ENCODE assay signal across 27 mouse cellular contexts in the genomic region with DNA sequence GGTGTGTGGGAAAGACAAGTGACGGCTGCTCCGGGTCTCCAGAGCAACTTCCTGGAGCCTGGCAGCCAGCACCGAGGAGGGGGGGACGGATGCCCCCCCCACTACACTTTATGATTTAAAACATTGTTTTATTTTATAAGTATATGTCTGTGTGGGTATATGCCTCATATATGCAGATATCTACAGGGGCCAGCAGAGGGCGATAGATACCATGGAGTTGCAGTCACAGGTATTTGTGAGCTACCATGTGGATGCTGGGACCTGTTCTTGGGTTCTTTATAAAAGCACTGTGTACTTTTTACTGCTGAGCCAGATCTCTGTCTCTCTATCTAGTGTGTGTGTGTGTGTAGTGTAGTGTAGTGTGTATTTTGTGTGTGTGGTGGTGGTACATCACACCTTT. TPM values are rescaled to one million over a fixed set of nuclear protein-coding genes. Genes with fewer than 3 reads are reported as not detected.
A peak's percentile ranks its signal among the peaks of the same experiment; 100 is the strongest.
DNase-seq lines count a peak whose midpoint lies in the region; ATAC-seq and TF ChIP-seq lines count a peak whose summit lies in the region.
"Had no signal": no experiment of that assay in that cellular context is flagged by ENCODE, and none has a peak within 500 bp of the region (broad histone marks: within the 10 kb centered on the region; RNA-seq: fewer than 3 reads in every experiment).

No protein-coding gene starts in this region.

- H3K4me3 ChIP-seq in forebrain, embryonic 11.5 days (ENCODE audit: low read depth, low read length), result no peak overlapping the region
- no peak overlapping the region for H3K4me3 ChIP-seq in forebrain, embryonic 16.5 days (replicated peaks; ENCODE audit: low read length)
- H3K4me3 ChIP-seq in liver, embryonic 14.5 days (ENCODE audit: insufficient read depth in 1 of 2, low read depth in 2 of 2, low read length in 2 of 2), result no peak overlapping the region
- H3K4me3 ChIP-seq in liver, embryonic 11.5 days (ENCODE audit: low read depth, low read length), result no peak overlapping the region
- H3K4me3 ChIP-seq in MEL (ENCODE audit: control insufficient read depth in 1 of 2, insufficient read depth in 1 of 2, low read depth in 2 of 2, low read length in 2 of 2), result no peak overlapping the region
- H3K4me3 ChIP-seq: embryonic facial prominence, embryonic 13.5 days; forebrain, embryonic 10.5 days; heart, embryonic 12.5 days; liver, embryonic 13.5 days; midbrain, embryonic 10.5 days; neural tube, embryonic 13.5 days had no signal

- H3K4me2 ChIP-seq in forebrain, embryonic 11.5 days (ENCODE audit: low read depth, low read length, severe bottlenecking), result no peak overlapping the region
- H3K4me2 ChIP-seq in forebrain, embryonic 16.5 days (ENCODE audit: low read length), result no peak overlapping the region
- H3K4me2 ChIP-seq in liver, embryonic 14.5 days (ENCODE audit: low read depth), result no peak overlapping the region
- no peak overlapping the region for H3K4me2 ChIP-seq in liver, embryonic 11.5 days
- H3K4me2 ChIP-seq: embryonic facial prominence, embryonic 13.5 days; heart, embryonic 12.5 days; liver, embryonic 13.5 days; neural tube, embryonic 13.5 days had no signal

- peak; percentile 46 for DNase-seq in forebrain, embryonic 11.5 days (ENCODE audit: low spot score)
- no peak for DNase-seq in liver, embryonic 14.5 days (ENCODE audit: low read depth in 3 of 3, low spot score in 3 of 3)
- DNase-seq in liver, embryonic 11.5 days (ENCODE audit: low spot score), result no peak
- DNase-seq in MEL (ENCODE audit: low read depth, low spot score), result peak; percentile 16
- peak; percentile 20 for DNase-seq in splenic B cell, adult 2 months (ENCODE audit: low read depth, low spot score)
- DNase-seq in left cerebral cortex, adult 11 months (ENCODE audit: low spot score), result no peak
- DNase-seq in retina, embryonic 14.5 days (ENCODE audit: low spot score), result no peak
- DNase-seq: adrenal gland, postnatal 14 days; cerebellum, adult 8-10 months; gastrocnemius, postnatal 10 days; heart, postnatal 36 days; kidney, adult 9 months; kidney, postnatal 4 days; left cerebral cortex, postnatal 4 days; liver, embryonic 13.5 days; lung, postnatal 36 days; thymus, postnatal 36 days had no signal

- no peak for TF ChIP-seq EP300 in liver, embryonic 14.5 days (IDR thresholded peaks at IDR 0.05; ENCODE audit: low read depth)
- TF ChIP-seq EP300 in MEL (IDR thresholded peaks at IDR 0.05; ENCODE audit: low read depth in 1 of 2, low read length in 2 of 2), result no peak

- H3K27ac ChIP-seq in forebrain, embryonic 11.5 days (ENCODE audit: low read depth, low read length), result no peak overlapping the region
- H3K27ac ChIP-seq in forebrain, embryonic 16.5 days (ENCODE audit: low read length), result no peak overlapping the region
- no peak overlapping the region for H3K27ac ChIP-seq in liver, embryonic 14.5 days
- H3K27ac ChIP-seq in liver, embryonic 11.5 days (ENCODE audit: low read depth, low read length), result no peak overlapping the region
- no peak overlapping the region for H3K27ac ChIP-seq in MEL (ENCODE audit: control insufficient read depth, low read depth, low read length)
- H3K27ac ChIP-seq: embryonic facial prominence, embryonic 13.5 days; forebrain, embryonic 10.5 days; hindbrain, postnatal 0 days; liver, embryonic 13.5 days; midbrain, embryonic 10.5 days; neural tube, embryonic 13.5 days had no signal

- 87% methylated on average over 5 of the region's 5 CpGs for WGBS in forebrain, embryonic 11.5 days
- WGBS in forebrain, embryonic 16.5 days, result 93% methylated on average over 5 of the region's 5 CpGs
- 63% methylated on average over 5 of the region's 5 CpGs for WGBS in liver, embryonic 14.5 days (ENCODE audit: insufficient replicate concordance)
- WGBS in liver, embryonic 11.5 days, result 74% methylated on average over 5 of the region's 5 CpGs

- TF ChIP-seq POLR2A in MEL (IDR thresholded peaks at IDR 0.05; ENCODE audit: control insufficient read depth in 1 of 2, insufficient read depth in 1 of 2, low read depth in 1 of 2, low read length in 2 of 2, poor library complexity in 1 of 2), result no peak

- TF ChIP-seq CTCF in liver, embryonic 14.5 days (IDR thresholded peaks at IDR 0.05; ENCODE audit: low read depth), result peak; percentile 54
- peak in 2 of 3 experiments; percentile 9 to 13; a peak in 1 of 6 replicates for TF ChIP-seq CTCF in MEL (IDR thresholded peaks at IDR 0.05 in 2 of 3, conservative IDR thresholded peaks at IDR 0.05 in 1 of 3; ENCODE audit: control insufficient read depth in 1 of 3, insufficient read depth in 1 of 3, low read depth in 2 of 3, low read length in 3 of 3, poor library complexity in 1 of 3, severe bottlenecking in 1 of 3)

- H3K9ac ChIP-seq in forebrain, embryonic 11.5 days (ENCODE audit: low read length), result no peak overlapping the region
- H3K9ac ChIP-seq in forebrain, embryonic 16.5 days (replicated peaks; ENCODE audit: low read depth, low read length), result no peak overlapping the region
- H3K9ac ChIP-seq in liver, embryonic 14.5 days (replicated peaks), result no peak overlapping the region
- no peak overlapping the region for H3K9ac ChIP-seq in liver, embryonic 11.5 days (ENCODE audit: low read depth, low read length)
- no peak overlapping the region for H3K9ac ChIP-seq in MEL (ENCODE audit: control insufficient read depth, low read depth, low read length, poor library complexity, severe bottlenecking)
- H3K9ac ChIP-seq: embryonic facial prominence, embryonic 13.5 days; heart, embryonic 12.5 days; liver, embryonic 13.5 days; neural tube, embryonic 13.5 days had no signal

- no peaks in the 10 kb centered on the region for H3K36me3 ChIP-seq in forebrain, embryonic 11.5 days (ENCODE audit: control insufficient read depth, insufficient read depth, low read length)
- H3K36me3 ChIP-seq in forebrain, embryonic 16.5 days (ENCODE audit: control insufficient read depth, insufficient read depth), result no peaks in the 10 kb centered on the region
- no peaks in the 10 kb centered on the region for H3K36me3 ChIP-seq in liver, embryonic 14.5 days (replicated peaks; ENCODE audit: control insufficient read depth, insufficient read depth, low read depth)
- H3K36me3 ChIP-seq in liver, embryonic 11.5 days (ENCODE audit: control insufficient read depth, insufficient read depth, low read length), result no peaks in the 10 kb centered on the region
- H3K36me3 ChIP-seq in MEL (ENCODE audit: control insufficient read depth in 1 of 2, insufficient read depth in 2 of 2, low read length in 2 of 2), result no peaks in the 10 kb centered on the region
- H3K36me3 ChIP-seq in splenic B cell, adult 2 months (ENCODE audit: control insufficient read depth, insufficient read depth, low read length, poor library complexity, severe bottlenecking), result no peaks in the 10 kb centered on the region
- H3K36me3 ChIP-seq: embryonic facial prominence, embryonic 13.5 days; forebrain, embryonic 10.5 days; heart, embryonic 12.5 days; liver, embryonic 13.5 days; midbrain, embryonic 10.5 days; neural tube, embryonic 13.5 days had no signal

- peak; percentile 10; the same call in 1 of the 2 replicates for TF ChIP-seq RAD21 in MEL (IDR thresholded peaks at IDR 0.05; ENCODE audit: low read depth, low read length)

- H3K4me1 ChIP-seq in forebrain, embryonic 11.5 days (replicated peaks; ENCODE audit: control insufficient read depth, insufficient read depth, low read length), result no peaks in the 10 kb centered on the region
- H3K4me1 ChIP-seq in forebrain, embryonic 16.5 days (replicated peaks; ENCODE audit: control insufficient read depth, insufficient read depth, low read length), result no peaks in the 10 kb centered on the region
- no peaks in the 10 kb centered on the region for H3K4me1 ChIP-seq in liver, embryonic 14.5 days (replicated peaks; ENCODE audit: control insufficient read depth in 2 of 2, insufficient read depth in 2 of 2, low read length in 1 of 2)
- no peaks in the 10 kb centered on the region for H3K4me1 ChIP-seq in liver, embryonic 11.5 days (replicated peaks; ENCODE audit: control insufficient read depth, insufficient read depth, low read length)
- H3K4me1 ChIP-seq in MEL (ENCODE audit: control insufficient read depth in 1 of 2, insufficient read depth in 2 of 2, low read length in 2 of 2), result no peaks in the 10 kb centered on the region
- H3K4me1 ChIP-seq: heart, embryonic 12.5 days; liver, embryonic 13.5 days; neural tube, embryonic 13.5 days had no signal

- no peaks in the 10 kb centered on the region for H3K9me3 ChIP-seq in forebrain, embryonic 11.5 days (ENCODE audit: control insufficient read depth, low read length)
- H3K9me3 ChIP-seq in forebrain, embryonic 16.5 days (ENCODE audit: control insufficient read depth, low read length), result no peaks in the 10 kb centered on the region
- no peaks in the 10 kb centered on the region for H3K9me3 ChIP-seq in liver, embryonic 14.5 days (ENCODE audit: control insufficient read depth, low read length)
- H3K9me3 ChIP-seq in liver, embryonic 11.5 days (ENCODE audit: control insufficient read depth, low read length), result no peaks in the 10 kb centered on the region
- no peaks in the 10 kb centered on the region for H3K9me3 ChIP-seq in MEL (replicated peaks; ENCODE audit: insufficient read depth, low read length)
- H3K9me3 ChIP-seq: embryonic facial prominence, embryonic 13.5 days; neural tube, embryonic 13.5 days had no signal

- no peaks in the 10 kb centered on the region for H3K27me3 ChIP-seq in forebrain, embryonic 11.5 days (ENCODE audit: control insufficient read depth, insufficient read depth, low read length)
- no peaks in the 10 kb centered on the region; the same call in 1 of the 2 replicates for H3K27me3 ChIP-seq in forebrain, embryonic 16.5 days (replicated peaks; ENCODE audit: control insufficient read depth, insufficient read depth, low read length)
- H3K27me3 ChIP-seq in liver, embryonic 14.5 days (ENCODE audit: control insufficient read depth, insufficient read depth, low read length), result peaks cover 4% of the 10 kb centered on the region; the same call in 1 of the 2 replicates
- 0 out of 2 replicates have a peak, but pooled peaks cover 5% of the 10 kb centered on the region for H3K27me3 ChIP-seq in liver, embryonic 11.5 days (replicated peaks; ENCODE audit: control insufficient read depth, insufficient read depth, low read length)
- peaks cover 6 to 11% of the 10 kb centered on the region in 2 experiments for H3K27me3 ChIP-seq in MEL (ENCODE audit: control insufficient read depth in 1 of 2, insufficient read depth in 2 of 2, low read length in 2 of 2)
- H3K27me3 ChIP-seq in splenic B cell, adult 2 months (ENCODE audit: control insufficient read depth, insufficient read depth, low read length, poor library complexity, severe bottlenecking), result no peaks in the 10 kb centered on the region
- H3K27me3 ChIP-seq: embryonic facial prominence, embryonic 13.5 days had no signal

- H3K79me2 ChIP-seq in MEL (ENCODE audit: control insufficient read depth, insufficient read depth, low read length, poor library complexity), result no peaks in the 10 kb centered on the region

- ATAC-seq in forebrain, embryonic 11.5 days (replicated peaks; ENCODE audit: low FRiP score), result no peak
- ATAC-seq in forebrain, embryonic 16.5 days, result no peak
- no peak for ATAC-seq in liver, embryonic 14.5 days (ENCODE audit: insufficient read depth)
- no peak for ATAC-seq in liver, embryonic 11.5 days (replicated peaks; ENCODE audit: low FRiP score)
- ATAC-seq: hindbrain, postnatal 0 days had no signal

RNA-seq across cellular contexts. Expression of gene Hs3st6, which starts 20.5 kb away (rescaled TPM):
- 0.21 and 0.51 TPM in 2 replicates for polyA plus RNA-seq in forebrain, embryonic 11.5 days (2014; fragmentation: Nextera tagmentation; extraction: Ambion mirVana)
- polyA plus RNA-seq in forebrain, embryonic 16.5 days (2015; fragmentation: Nextera tagmentation; extraction: Ambion mirVana), result 0.32 TPM in 1 of 2 replicates, not detected in the other
- polyA plus RNA-seq in liver, embryonic 14.5 days (2012; rRNA removed), result 0.03 and 0.06 TPM in 2 replicates
- not detected in 2 replicates for polyA plus RNA-seq in liver, embryonic 14.5 days (2014; fragmentation: Nextera tagmentation; extraction: Ambion mirVana)
- 0.41 and 0.45 TPM in 2 replicates for polyA plus RNA-seq in liver, embryonic 11.5 days (2014; fragmentation: Nextera tagmentation; extraction: Ambion mirVana)
- not detected in 2 replicates for total RNA-seq in MEL (2012; rRNA removed)
- polyA plus RNA-seq in MEL (2012; ENCODE audit: insufficient read depth in 1 of 2, insufficient read length in 2 of 2, low read depth in 1 of 2, low replicate concordance in 2 of 2, missing spikeins in 1 of 2), result not detected
- total RNA-seq: common myeloid progenitor, adult 5-6 weeks; heart, postnatal 36 days; hindbrain, postnatal 0 days; left cerebral cortex, postnatal 4 days had no signal
- polyA plus RNA-seq: heart, embryonic 12.5 days; liver, embryonic 13.5 days had no signal

RNA-seq across cellular contexts. Expression of gene Meiob, which starts 30.8 kb away (rescaled TPM):
- not detected in 2 replicates for polyA plus RNA-seq in forebrain, embryonic 11.5 days (2014; fragmentation: Nextera tagmentation; extraction: Ambion mirVana)
- polyA plus RNA-seq in forebrain, embryonic 16.5 days (2015; fragmentation: Nextera tagmentation; extraction: Ambion mirVana), result not detected in 2 replicates
- polyA plus RNA-seq in liver, embryonic 14.5 days (2012; rRNA removed), result 0.50 and 0.65 TPM in 2 replicates
- 0.90 and 1.2 TPM in 2 replicates for polyA plus RNA-seq in liver, embryonic 14.5 days (2014; fragmentation: Nextera tagmentation; extraction: Ambion mirVana)
- polyA plus RNA-seq in liver, embryonic 11.5 days (2014; fragmentation: Nextera tagmentation; extraction: Ambion mirVana), result 1.9 and 3.0 TPM in 2 replicates
- 0.15 TPM in 1 of 2 replicates, not detected in the other for total RNA-seq in MEL (2012; rRNA removed)
- under 1 TPM in 1 of 2 experiments, not detected in 1; 0.11 TPM for polyA plus RNA-seq in MEL (2012; ENCODE audit: insufficient read depth in 1 of 2, insufficient read length in 2 of 2, low read depth in 1 of 2, low replicate concordance in 2 of 2, missing spikeins in 1 of 2)
- total RNA-seq: gastrocnemius, postnatal 10 days; heart, postnatal 36 days; hindbrain, postnatal 0 days; layer of hippocampus, postnatal 25 days; left cerebral cortex, postnatal 4 days had no signal
- polyA plus RNA-seq: embryonic facial prominence, embryonic 13.5 days; frontal cortex, adult 2 months; heart, embryonic 12.5 days; hindbrain, postnatal 0 days; neural tube, embryonic 13.5 days had no signal

RNA-seq across cellular contexts. Expression of gene Msrb1, which starts 36.8 kb away (rescaled TPM):
- polyA plus RNA-seq in forebrain, embryonic 11.5 days (2014; fragmentation: Nextera tagmentation; extraction: Ambion mirVana), result 21.3 and 21.6 TPM in 2 replicates
- 20.0 and 21.1 TPM in 2 replicates for polyA plus RNA-seq in forebrain, embryonic 16.5 days (2015; fragmentation: Nextera tagmentation; extraction: Ambion mirVana)
- polyA plus RNA-seq in liver, embryonic 14.5 days (2012; rRNA removed), result 18.3 and 25.4 TPM in 2 replicates
- 28.8 and 28.9 TPM in 2 replicates for polyA plus RNA-seq in liver, embryonic 14.5 days (2014; fragmentation: Nextera tagmentation; extraction: Ambion mirVana)
- polyA plus RNA-seq in liver, embryonic 11.5 days (2014; fragmentation: Nextera tagmentation; extraction: Ambion mirVana), result 30.7 and 31.0 TPM in 2 replicates
- 27.0 and 31.9 TPM in 2 replicates for total RNA-seq in MEL (2012; rRNA removed)
- 10 to 100 TPM in 1 of 2 experiments, not detected in 1; 58.6 TPM for polyA plus RNA-seq in MEL (2012; ENCODE audit: insufficient read depth in 1 of 2, insufficient read length in 2 of 2, low read depth in 1 of 2, low replicate concordance in 2 of 2, missing spikeins in 1 of 2)

RNA-seq across cellular contexts. Expression of gene Rpl3l, which starts 45.6 kb away (rescaled TPM):
- polyA plus RNA-seq in forebrain, embryonic 11.5 days (2014; fragmentation: Nextera tagmentation; extraction: Ambion mirVana), result not detected in 2 replicates
- not detected in 2 replicates for polyA plus RNA-seq in forebrain, embryonic 16.5 days (2015; fragmentation: Nextera tagmentation; extraction: Ambion mirVana)
- polyA plus RNA-seq in liver, embryonic 14.5 days (2012; rRNA removed), result 0.03 TPM in 1 of 2 replicates, not detected in the other
- not detected in 2 replicates for polyA plus RNA-seq in liver, embryonic 14.5 days (2014; fragmentation: Nextera tagmentation; extraction: Ambion mirVana)
- polyA plus RNA-seq in liver, embryonic 11.5 days (2014; fragmentation: Nextera tagmentation; extraction: Ambion mirVana), result not detected in 2 replicates
- total RNA-seq in MEL (2012; rRNA removed), result 0.12 and 0.13 TPM in 2 replicates
- polyA plus RNA-seq in MEL (2012; ENCODE audit: insufficient read depth in 1 of 2, insufficient read length in 2 of 2, low read depth in 1 of 2, low replicate concordance in 2 of 2, missing spikeins in 1 of 2), result under 1 TPM in 1 of 2 experiments, not detected in 1; 0.24 TPM
- total RNA-seq: adrenal gland, postnatal 14 days; left cerebral cortex, postnatal 4 days had no signal
- polyA plus RNA-seq: embryonic facial prominence, embryonic 13.5 days; forebrain, embryonic 10.5 days; liver, embryonic 13.5 days; midbrain, embryonic 10.5 days; neural tube, embryonic 13.5 days had no signal

RNA-seq across cellular contexts. Expression of gene Ndufb10, which starts 49.0 kb away (rescaled TPM):
- polyA plus RNA-seq in forebrain, embryonic 11.5 days (2014; fragmentation: Nextera tagmentation; extraction: Ambion mirVana), result 189 and 195 TPM in 2 replicates
- 220 and 233 TPM in 2 replicates for polyA plus RNA-seq in forebrain, embryonic 16.5 days (2015; fragmentation: Nextera tagmentation; extraction: Ambion mirVana)
- 84.0 and 162 TPM in 2 replicates for polyA plus RNA-seq in liver, embryonic 14.5 days (2012; rRNA removed)
- 207 and 216 TPM in 2 replicates for polyA plus RNA-seq in liver, embryonic 14.5 days (2014; fragmentation: Nextera tagmentation; extraction: Ambion mirVana)
- polyA plus RNA-seq in liver, embryonic 11.5 days (2014; fragmentation: Nextera tagmentation; extraction: Ambion mirVana), result 301 and 321 TPM in 2 replicates
- total RNA-seq in MEL (2012; rRNA removed), result 258 and 292 TPM in 2 replicates
- polyA plus RNA-seq in MEL (2012; ENCODE audit: insufficient read depth in 1 of 2, insufficient read length in 2 of 2, low read depth in 1 of 2, low replicate concordance in 2 of 2, missing spikeins in 1 of 2), result 100 to 1,000 TPM in 1 of 2 experiments, not detected in 1; 230 TPM

Comparison
In these comparisons a context has a peak if more than half of its experiments do, and no peak if none do; other contexts are left out.
1. DNase-seq: peak in forebrain, embryonic 11.5 days (single experiment), MEL (single experiment) and splenic B cell, adult 2 months (single experiment); none in liver, embryonic 14.5 days (0 of 3), liver, embryonic 11.5 days (single experiment), left cerebral cortex, adult 11 months (single experiment) and retina, embryonic 14.5 days (single experiment).